Mouse (Mus musculus) CD4-positive helper T cell, adult 2 months (primary cell): ENCODE results near the gene Zer1.
"Not testable (repeated sequence)": the region's sequence is repeated elsewhere in the genome, so short reads cannot be mapped to it uniquely, and the experiment has no call there.

ENCODE experiments used
- DNase-seq: peaks from one replicate; pipeline ENCODE4 v3.0.0-alpha.2; 2012; ENCODE audit warnings: low read depth, missing footprints, low spot score

The Zer1 gene

GRCm38 (mm10) chr2:30077502-30078348 is 46.7 kb downstream of the Zer1 start, which contains the start of gene Pkn3:
Gene Pkn3, plus strand, starts transcription at chr2:30077684.
- peak; percentile 86 for DNase-seq

GRCm38 (mm10) chr2:30076959-30077358 is 47.4 kb downstream of the Zer1 start:
- DNase-seq: no peak

DNA sequence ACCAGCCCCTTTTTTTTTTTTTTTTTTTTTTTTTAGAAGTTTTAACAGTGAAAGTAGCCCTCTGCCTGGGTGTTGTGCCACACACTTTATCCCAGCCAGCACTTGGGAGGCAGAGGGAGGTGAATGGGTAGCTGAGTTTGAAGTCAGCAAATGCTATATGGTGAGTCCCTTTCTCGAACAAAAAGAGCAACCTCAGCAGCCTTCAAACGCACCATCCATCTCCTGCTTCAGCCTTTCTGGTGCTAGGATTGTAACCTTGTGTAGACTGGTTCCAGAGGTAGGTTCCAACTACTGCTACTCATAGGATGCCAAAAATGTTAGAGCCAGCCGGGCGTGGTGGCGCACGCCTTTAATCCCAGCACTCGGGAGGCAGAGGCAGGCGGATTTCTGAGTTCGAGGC is 47.9 kb downstream of the Zer1 start:
- no peak for DNase-seq

- no peak for DNase-seq
Observed at GRCm38 (mm10) chr2:30075625-30076024, 48.8 kb downstream of the Zer1 start.

- no peak for DNase-seq
Observed at GRCm38 (mm10) chr2:30073285-30073684, 51.1 kb downstream of the Zer1 start.

DNA sequence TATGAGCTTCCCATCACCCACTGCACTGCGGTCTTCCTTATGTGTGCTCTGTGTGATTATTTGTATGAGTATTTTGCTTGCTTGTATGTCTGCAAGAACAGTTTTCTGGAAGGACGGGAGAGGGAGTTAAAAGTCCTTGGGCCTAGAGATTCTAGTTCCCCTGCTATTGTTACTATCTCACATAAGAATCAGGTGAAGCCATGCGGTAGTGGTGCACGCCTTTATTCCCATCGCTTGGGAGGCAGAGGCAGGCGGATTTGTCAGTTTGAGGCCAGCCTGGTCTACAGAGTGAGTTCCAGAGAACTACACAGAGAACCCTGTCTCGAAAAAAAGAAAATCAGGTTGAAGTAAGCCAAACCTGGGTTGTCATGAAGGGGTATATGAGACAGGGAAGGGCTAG is 51.5 kb downstream of the Zer1 start:
- no peak for DNase-seq

GRCm38 (mm10) chr2:30067962-30068361 is 56.4 kb downstream of the Zer1 start:
- DNase-seq: no peak

DNA sequence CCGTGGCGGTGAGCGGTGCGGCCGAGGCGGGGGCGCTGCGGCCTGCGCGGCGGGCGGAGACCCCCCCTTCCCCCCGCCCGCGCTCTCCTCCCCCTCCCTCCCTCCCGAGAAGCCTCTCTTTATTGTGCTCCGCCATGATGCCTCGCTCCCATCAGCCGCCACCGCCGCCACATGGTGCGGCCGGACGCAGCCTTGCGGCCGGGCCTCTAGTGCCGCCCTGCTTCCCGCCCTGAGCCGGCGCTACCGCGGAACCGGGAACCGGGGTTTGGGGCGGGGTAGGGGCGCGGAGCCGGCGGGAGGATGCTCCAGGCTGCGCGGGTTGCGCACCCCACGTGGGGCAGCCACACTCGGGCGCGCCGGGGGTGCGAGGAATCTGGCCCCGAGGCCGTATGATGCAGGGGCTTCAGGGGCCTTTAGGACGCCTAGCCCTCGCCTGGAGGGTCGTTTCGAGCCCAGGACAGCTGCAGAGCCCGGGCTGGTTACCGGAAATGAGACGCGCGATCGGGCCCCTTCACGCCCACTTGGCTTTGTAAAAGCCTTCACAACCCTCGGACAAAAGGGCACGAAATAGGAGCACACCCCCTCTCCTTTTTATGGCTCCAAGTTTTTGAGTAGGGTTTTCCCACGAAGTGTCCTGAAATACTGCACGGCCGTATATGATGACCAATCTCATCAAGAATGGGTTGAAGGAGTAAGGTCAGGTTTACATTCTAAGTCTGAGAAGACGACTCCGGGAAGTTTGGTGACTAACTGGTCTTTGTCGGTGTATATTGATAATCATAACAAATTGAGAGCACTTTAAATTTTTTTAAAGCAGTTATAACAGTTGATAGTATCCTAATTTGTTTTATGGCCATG is 57.1 kb downstream of the Zer1 start:
- peak; percentile 79 for DNase-seq

DNA sequence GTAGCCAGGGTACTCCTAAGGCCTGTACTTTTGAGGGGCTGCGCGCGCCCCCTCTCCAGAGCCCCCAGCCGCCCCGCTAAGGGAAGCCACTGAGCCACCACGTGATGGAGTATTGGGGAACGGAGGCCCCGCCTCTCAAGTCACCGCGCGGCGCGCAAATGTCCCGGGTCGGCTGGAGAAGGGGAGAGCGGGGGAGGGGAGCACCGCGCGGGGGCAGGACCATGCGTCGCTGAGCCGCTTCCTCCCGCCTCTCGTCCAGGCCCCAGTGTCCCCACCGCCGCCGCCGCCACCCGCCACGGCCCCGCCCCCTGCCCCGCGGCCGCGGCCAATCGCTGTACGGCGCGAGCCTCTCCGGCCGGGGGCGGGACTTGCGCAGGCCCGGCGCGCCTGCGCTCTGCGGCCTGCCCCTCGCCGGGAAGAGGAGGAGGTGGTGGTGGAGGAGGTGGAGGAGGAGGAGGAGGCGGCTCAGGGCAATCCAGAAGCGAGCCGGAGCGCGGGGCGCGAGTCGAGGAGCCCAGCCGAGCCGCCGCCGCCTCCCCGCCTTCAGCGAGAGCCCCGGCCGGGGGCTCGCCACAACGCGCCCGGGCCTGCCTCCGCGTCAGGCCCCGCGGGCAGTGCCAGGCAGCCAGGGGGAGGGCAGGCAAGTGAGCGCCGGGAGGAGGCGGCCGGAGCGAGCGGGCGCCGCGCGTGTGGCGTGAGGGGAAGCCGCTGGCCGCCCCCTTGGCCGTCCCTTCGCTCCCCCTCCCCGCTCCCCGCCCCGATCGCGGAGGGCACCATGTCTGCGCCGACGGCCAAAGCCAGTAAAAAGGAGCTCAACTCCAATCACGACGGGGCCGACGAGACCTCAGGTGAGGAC is 58.1 kb downstream of the Zer1 start:
- peak; percentile 97 for DNase-seq

GRCm38 (mm10) chr2:30064298-30064697 is 60.1 kb downstream of the Zer1 start:
- DNase-seq: no peak

- peak; percentile 58 for DNase-seq
Observed at GRCm38 (mm10) chr2:30063791-30064190, 60.6 kb downstream of the Zer1 start.

GRCm38 (mm10) chr2:30063235-30063634 is 61.1 kb downstream of the Zer1 start:
- DNase-seq: no peak

GRCm38 (mm10) chr2:30062249-30063093 is 61.9 kb downstream of the Zer1 start:
- DNase-seq: peak; percentile 65

DNA sequence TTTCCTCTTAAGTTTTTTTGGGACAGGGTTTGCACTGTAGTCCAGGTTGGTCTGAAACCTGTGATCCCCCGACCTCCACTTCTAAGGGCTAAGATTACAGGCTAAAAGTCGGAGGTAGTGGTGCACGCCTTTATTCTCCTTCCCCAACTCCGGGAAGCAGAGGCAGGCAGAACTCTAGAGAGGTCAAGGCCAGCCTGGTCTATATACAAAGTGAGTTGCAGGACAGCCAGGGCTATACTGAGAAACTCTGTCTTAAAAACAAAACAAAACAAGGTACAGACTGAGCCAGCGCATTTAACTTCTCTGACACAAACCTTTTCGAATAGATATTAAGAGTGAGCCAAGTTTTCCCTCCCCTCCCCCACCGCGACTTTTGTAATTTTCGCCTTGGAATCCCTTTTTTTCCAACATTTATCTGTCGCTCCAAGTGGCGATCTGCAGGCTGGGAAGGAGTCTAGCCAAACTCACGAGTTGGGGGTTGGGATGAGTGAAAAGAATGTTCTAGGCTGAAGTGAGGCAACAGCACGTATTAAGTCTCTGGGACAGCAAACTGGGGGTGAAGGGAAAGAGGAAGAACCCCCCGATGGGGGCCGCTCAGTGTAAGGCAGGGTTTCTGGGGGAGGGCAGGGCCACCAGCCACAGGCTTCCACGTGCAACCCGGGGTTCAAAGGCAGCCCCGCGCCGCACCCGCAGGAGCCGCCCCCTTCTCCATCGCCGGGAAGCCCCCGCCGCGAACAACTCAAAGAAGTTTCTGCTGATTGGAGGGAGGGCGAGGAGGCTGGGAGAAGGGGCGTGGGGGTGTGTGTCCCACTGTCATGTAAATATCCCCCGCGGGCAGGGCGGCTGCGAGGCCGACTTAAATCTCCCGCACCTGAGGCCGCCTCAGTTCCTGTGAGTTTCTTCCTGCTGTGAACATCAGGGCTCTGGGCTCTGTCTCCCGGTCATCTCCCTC is 62.9 kb downstream of the Zer1 start:
- DNase-seq: peak; percentile 80

GRCm38 (mm10) chr2:30058418-30058817 is 66.0 kb downstream of the Zer1 start:
- no peak for DNase-seq

DNA sequence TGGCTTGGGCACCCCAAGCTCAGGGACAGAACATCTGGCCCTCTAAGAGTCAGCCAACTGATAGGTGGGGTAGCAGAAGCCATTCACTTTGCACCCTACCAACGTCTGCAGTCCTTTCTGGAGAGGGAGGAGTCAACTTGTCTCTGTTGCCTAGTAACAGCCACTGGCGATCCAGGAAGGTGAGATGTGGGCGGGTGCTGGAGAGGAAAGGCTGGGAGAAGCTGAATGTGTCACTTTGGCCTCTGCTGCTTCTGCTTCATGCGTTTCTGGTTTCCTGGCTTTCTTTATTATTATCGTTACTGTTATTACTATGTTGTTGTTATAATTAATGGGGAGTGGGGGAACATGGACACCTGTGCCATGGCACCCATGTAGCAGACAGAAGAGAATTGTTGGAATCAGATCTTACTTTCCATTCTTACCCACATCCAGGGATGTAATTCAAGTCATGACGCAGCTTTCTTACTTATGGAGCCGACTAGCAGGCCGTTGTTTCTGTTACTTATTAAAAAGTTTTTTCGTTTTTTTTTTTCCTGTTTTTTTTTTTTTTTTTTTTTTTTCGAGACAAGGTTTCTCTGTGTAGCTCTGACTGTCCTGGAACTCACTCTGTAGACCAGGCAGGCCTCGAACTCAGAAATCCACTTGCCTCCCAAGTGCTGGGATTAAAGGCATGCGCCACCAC is 67.0 kb downstream of the Zer1 start, which contains the start of gene Set:
Gene Set, plus strand, starts transcription at position 156 of the 682 bp plus-strand sequence.
- DNase-seq: no peak

DNA sequence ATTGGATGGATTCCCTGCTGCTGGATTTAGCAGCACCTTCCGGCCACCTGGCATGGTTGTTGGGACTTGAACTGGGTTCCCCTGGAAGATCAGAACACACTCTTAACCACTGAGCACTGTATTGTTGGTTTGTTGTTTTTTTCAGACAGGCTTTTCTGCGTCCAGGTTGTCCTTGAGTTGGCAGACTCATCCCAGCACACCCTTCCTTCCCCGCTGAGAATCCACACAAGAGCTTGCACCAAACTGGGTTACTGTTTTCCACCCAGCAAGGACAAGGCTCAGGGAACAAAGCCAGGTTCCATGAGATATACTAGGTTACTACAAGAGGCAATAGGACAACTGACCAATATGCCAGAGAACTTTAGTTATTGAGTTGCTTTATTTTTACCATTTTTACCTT is 67.6 kb downstream of the Zer1 start:
- DNase-seq: no peak

DNA sequence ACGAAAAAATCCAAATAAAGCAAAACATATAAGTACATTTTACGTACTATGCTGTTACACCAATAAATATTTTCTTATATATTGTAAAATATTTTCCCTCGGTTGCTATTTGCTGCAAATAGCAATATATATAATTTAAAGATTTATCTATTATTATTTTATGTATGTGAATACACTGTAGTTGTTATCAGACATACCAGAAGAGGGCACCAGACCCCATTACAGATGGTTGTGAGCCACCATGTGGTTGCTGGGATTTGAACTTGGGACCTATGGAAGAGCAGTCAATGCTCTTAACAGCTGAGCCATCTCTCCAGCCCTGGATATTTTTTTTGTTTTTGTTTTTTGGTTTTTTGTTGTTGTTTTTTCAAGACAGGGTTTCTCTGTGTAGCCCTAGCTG is 69.1 kb downstream of the Zer1 start:
- DNase-seq: not testable (repeated sequence)
